Mouse (Mus musculus) urinary bladder, postnatal 4 days (tissue): ENCODE results near the gene Kcnk13.

ENCODE experiments used
- DNase-seq, 2 experiments: peaks; one replicate each; pipeline ENCODE4 v3.0.0; 2021 to 2022; ENCODE audit warnings: low spot score in 2 of 2

Gene Kcnk13

GRCm38 (mm10) chr12:99964301-99965202 is at the start of gene Kcnk13:
Gene Kcnk13, plus strand, starts transcription at chr12:99964499.
- no peak for DNase-seq

GRCm38 (mm10) chr12:99917800-99918427 is 46.4 kb upstream of the Kcnk13 start:
- DNase-seq, result no peak

- no peak for DNase-seq
Observed at GRCm38 (mm10) chr12:99919636-99920035, 44.7 kb upstream of the Kcnk13 start.

GRCm38 (mm10) chr12:99921045-99921444 is 43.3 kb upstream of the Kcnk13 start:
- no peak for DNase-seq

GRCm38 (mm10) chr12:99923131-99923606 is 41.1 kb upstream of the Kcnk13 start:
- DNase-seq, result no peak

- no peak for DNase-seq
Observed at GRCm38 (mm10) chr12:99923703-99924102, 40.6 kb upstream of the Kcnk13 start.

GRCm38 (mm10) chr12:99928311-99928710 is 36.0 kb upstream of the Kcnk13 start:
- no peak for DNase-seq

GRCm38 (mm10) chr12:99929160-99929559 is 35.1 kb upstream of the Kcnk13 start:
- DNase-seq, result no peak

- no peak for DNase-seq
Observed at GRCm38 (mm10) chr12:99932245-99932644, 32.1 kb upstream of the Kcnk13 start.

GRCm38 (mm10) chr12:99933630-99934029 is 30.7 kb upstream of the Kcnk13 start:
- DNase-seq, result no peak

- DNase-seq, result no peak
Observed at GRCm38 (mm10) chr12:99935403-99935802, 28.9 kb upstream of the Kcnk13 start.

- no peak for DNase-seq
Observed at GRCm38 (mm10) chr12:99938476-99938875, 25.8 kb upstream of the Kcnk13 start.

- no peak for DNase-seq
Observed at GRCm38 (mm10) chr12:99939179-99939578, 25.1 kb upstream of the Kcnk13 start.

- DNase-seq, result no peak
Observed at GRCm38 (mm10) chr12:99940704-99941103, 23.6 kb upstream of the Kcnk13 start.

GRCm38 (mm10) chr12:99942441-99942840 is 21.9 kb upstream of the Kcnk13 start:
- DNase-seq, result no peak

GRCm38 (mm10) chr12:99952928-99953327 is 11.4 kb upstream of the Kcnk13 start:
- DNase-seq, result peak; percentile 51 to 73

GRCm38 (mm10) chr12:99956411-99956810 is 7.9 kb upstream of the Kcnk13 start:
- DNase-seq, result no peak

- DNase-seq, result no peak
Observed at GRCm38 (mm10) chr12:99958068-99959060, 5.9 kb upstream of the Kcnk13 start.

- no peak for DNase-seq
Observed at GRCm38 (mm10) chr12:99959291-99959690, 5.0 kb upstream of the Kcnk13 start.

- no peak for DNase-seq
Observed at GRCm38 (mm10) chr12:99959930-99960329, 4.4 kb upstream of the Kcnk13 start.

GRCm38 (mm10) chr12:99960675-99961074 is 3.6 kb upstream of the Kcnk13 start:
- no peak for DNase-seq
